Mouse (Mus musculus) hindbrain, embryonic 10.5 days (tissue): ENCODE data around the gene Prr22. TPM values are rescaled to one million over a fixed set of nuclear protein-coding genes. Genes with fewer than 3 reads are reported as not detected.

ENCODE experiments used
- DNase-seq: peaks from one replicate; pipeline ENCODE4 v3.0.0-alpha.2; 2017; ENCODE audit warnings: low spot score
- H3K27ac ChIP-seq: fragments of 300-500 bp; sonication (generic); 2 replicates; pipeline ENCODE4 v1.5.1; 2016; ENCODE audit warnings: mild to moderate bottlenecking, moderate library complexity
- H3K27me3 ChIP-seq: fragments of 300-500 bp; sonication (generic); 2 replicates; pipeline ENCODE4 v1.6.1; 2016; ENCODE audit warnings: mild to moderate bottlenecking; ENCODE audit not compliant: poor library complexity, insufficient read depth, severe bottlenecking
- H3K36me3 ChIP-seq: fragments of 300-500 bp; sonication (generic); 2 replicates; pipeline ENCODE4 v1.6.1; 2016; ENCODE audit warnings: mild to moderate bottlenecking, moderate library complexity
- H3K4me1 ChIP-seq: fragments of 300-500 bp; sonication (generic); replicated peaks from 2 replicates; pipeline ENCODE4 v1.6.1; 2016; ENCODE audit warnings: mild to moderate bottlenecking
- H3K4me3 ChIP-seq: fragments of 300-500 bp; sonication (generic); 2 replicates; pipeline ENCODE4 v1.5.1; 2016; ENCODE audit warnings: mild to moderate bottlenecking, moderate library complexity
- H3K9me3 ChIP-seq: fragments of 300-500 bp; sonication (generic); 2 replicates; pipeline ENCODE4 v1.6.1; 2016; ENCODE audit warnings: mild to moderate bottlenecking, moderate library complexity
- WGBS: fragments of 180-500 bp; shearing (Covaris S2); methylation state at CpG from one replicate; pipeline ENCODE4 v1.1.7; 2016; 5-methylcytosine and 5-hydroxymethylcytosine counted together
- polyA plus RNA-seq: library from polyadenylated mRNA; unstranded; fragments of >200 nt; fragmentation: Nextera tagmentation; extraction: Ambion mirVana; gene quantifications from 2 replicates; pipeline ENCODE4 v1.2.1, GENCODE M21; 2016

The Prr22 gene
- polyA plus RNA-seq, 1 experiment from 2014 or later, result 1.3 TPM

- 70% methylated on average over 6 of the region's 6 CpGs for WGBS
- no peaks in the 10 kb centered on the region for H3K4me1 ChIP-seq
- peaks cover 15% of the 10 kb centered on the region; the same call in 1 of the 2 replicates for H3K36me3 ChIP-seq
- H3K27ac ChIP-seq, result no peak overlapping the region
- H3K27me3 ChIP-seq, result no peaks in the 10 kb centered on the region
- no peak overlapping the region for H3K4me3 ChIP-seq
- DNase-seq, result no peak
- H3K9me3 ChIP-seq, result no peaks in the 10 kb centered on the region
Observed at GRCm38 (mm10) chr17:56793614-56794319, 23.7 kb downstream of the Prr22 start.

- H3K27ac ChIP-seq, result no peak overlapping the region
- H3K27me3 ChIP-seq, result no peaks in the 10 kb centered on the region
- no peak for DNase-seq
- H3K4me1 ChIP-seq, result 0 out of 2 replicates have a peak, but pooled peaks cover 4% of the 10 kb centered on the region
- WGBS, result 81% methylated on average over 3 of the region's 3 CpGs
- peaks cover 46% of the 10 kb centered on the region for H3K36me3 ChIP-seq
- H3K4me3 ChIP-seq, result no peak overlapping the region
- H3K9me3 ChIP-seq, result no peaks in the 10 kb centered on the region
Observed at GRCm38 (mm10) chr17:56799276-56799675, 29.2 kb downstream of the Prr22 start.

- no peak overlapping the region for H3K4me3 ChIP-seq
- no peaks in the 10 kb centered on the region for H3K27me3 ChIP-seq
- peaks cover 52% of the 10 kb centered on the region for H3K36me3 ChIP-seq
- no peak for DNase-seq
- WGBS, result 81% methylated on average over 8 of the region's 8 CpGs
- H3K9me3 ChIP-seq, result no peaks in the 10 kb centered on the region
- H3K27ac ChIP-seq, result no peak overlapping the region
- H3K4me1 ChIP-seq, result 0 out of 2 replicates have a peak, but pooled peaks cover 4% of the 10 kb centered on the region
Observed at GRCm38 (mm10) chr17:56802065-56802464, 32.0 kb downstream of the Prr22 start.

GRCm38 (mm10) chr17:56804952-56805351, 34.9 kb downstream of the Prr22 start:
- 88% methylated on average over 5 of the region's 5 CpGs for WGBS
- DNase-seq, result no peak
- no peak overlapping the region for H3K4me3 ChIP-seq

GRCm38 (mm10) chr17:56805784-56806183, 35.7 kb downstream of the Prr22 start:
- 79% methylated on average over 1 of the region's 1 CpGs for WGBS
- Histone ChIP-seq H3K4me1 (peaks cover 18% of the 10 kb centered on the region), H3K9me3 (no peaks in the 10 kb centered on the region), H3K36me3 (peaks cover 36% of the 10 kb centered on the region), H3K4me3 (no peak overlapping the region), H3K27ac (no peak overlapping the region), H3K27me3 (peaks cover 17% of the 10 kb centered on the region)
- DNase-seq, result no peak

More at GRCm38 (mm10) chr17:56804952-56805351, 34.9 kb downstream of the Prr22 start:
- Histone ChIP-seq H3K9me3 (no peaks in the 10 kb centered on the region), H3K27ac (no peak overlapping the region), H3K27me3 (peaks cover 17% of the 10 kb centered on the region), H3K36me3 (peaks cover 44% of the 10 kb centered on the region), H3K4me1 (peaks cover 10% of the 10 kb centered on the region)

- peak; percentile 78 for DNase-seq
- no peaks in the 10 kb centered on the region for H3K9me3 ChIP-seq
- H3K27me3 ChIP-seq, result peaks cover 33% of the 10 kb centered on the region
- no peak overlapping the region for H3K27ac ChIP-seq
- H3K36me3 ChIP-seq, result peaks cover 13% of the 10 kb centered on the region
- 10% methylated on average over 9 of the region's 9 CpGs for WGBS
- H3K4me3 ChIP-seq, result no peak overlapping the region
- peaks cover 46% of the 10 kb centered on the region for H3K4me1 ChIP-seq
Observed at GRCm38 (mm10) chr17:56808518-56808917, 38.5 kb downstream of the Prr22 start.

- Histone ChIP-seq H3K36me3 (0 out of 2 replicates have a peak, but pooled peaks cover 2% of the 10 kb centered on the region), H3K4me1 (peaks cover 62% of the 10 kb centered on the region), H3K27ac (peak overlapping the region; percentile 76), H3K4me3 (peak overlapping the region; percentile 3; the same call in 1 of the 2 replicates), H3K9me3 (no peaks in the 10 kb centered on the region), H3K27me3 (peaks cover 33% of the 10 kb centered on the region)
- DNase-seq, result peak; percentile 73
- 14% methylated on average over 3 of the region's 3 CpGs for WGBS
Observed at GRCm38 (mm10) chr17:56810245-56810644, 40.2 kb downstream of the Prr22 start.

- Histone ChIP-seq H3K9me3 (no peaks in the 10 kb centered on the region), H3K36me3 (no peaks in the 10 kb centered on the region), H3K4me3 (peak overlapping the region; percentile 26), H3K4me1 (peaks cover 86% of the 10 kb centered on the region), H3K27me3 (peaks cover 23% of the 10 kb centered on the region), H3K27ac (peak overlapping the region; percentile 86)
- WGBS, result 11% methylated on average over 24 of the region's 24 CpGs
- DNase-seq, result peak; percentile 93
Observed at GRCm38 (mm10) chr17:56814316-56815056, 44.4 kb downstream of the Prr22 start.

GRCm38 (mm10) chr17:56815057-56815345, 45.0 kb downstream of the Prr22 start:
- peaks cover 21% of the 10 kb centered on the region for H3K27me3 ChIP-seq
- DNase-seq, result no peak
- WGBS, result 59% methylated on average over 3 of the region's 3 CpGs

GRCm38 (mm10) chr17:56818067-56818636, 48.1 kb downstream of the Prr22 start:
- no peaks in the 10 kb centered on the region for H3K9me3 ChIP-seq
- no peak for DNase-seq
- WGBS, result 36% methylated on average over 11 of the region's 11 CpGs
- H3K4me1 ChIP-seq, result peaks cover 55% of the 10 kb centered on the region
- H3K27ac ChIP-seq, result 0 out of 2 replicates have a peak overlapping the region, but pooled peaks have one; percentile 41
- H3K4me3 ChIP-seq, result no peak overlapping the region
- 0 out of 2 replicates have a peak, but pooled peaks cover 9% of the 10 kb centered on the region for H3K36me3 ChIP-seq
- H3K27me3 ChIP-seq, result peaks cover 6% of the 10 kb centered on the region; the same call in 1 of the 2 replicates

More at GRCm38 (mm10) chr17:56815057-56815345, 45.0 kb downstream of the Prr22 start:
- Histone ChIP-seq H3K4me1 (peaks cover 87% of the 10 kb centered on the region), H3K27ac (peak overlapping the region; percentile 86), H3K36me3 (no peaks in the 10 kb centered on the region), H3K4me3 (peak overlapping the region; percentile 26), H3K9me3 (no peaks in the 10 kb centered on the region)

- Histone ChIP-seq H3K27me3 (0 out of 2 replicates have a peak, but pooled peaks cover 5% of the 10 kb centered on the region), H3K36me3 (0 out of 2 replicates have a peak, but pooled peaks cover 9% of the 10 kb centered on the region), H3K4me1 (peaks cover 46% of the 10 kb centered on the region), H3K4me3 (no peak overlapping the region), H3K27ac (no peak overlapping the region; the same call in 1 of the 2 replicates), H3K9me3 (no peaks in the 10 kb centered on the region)
- 73% methylated on average over 6 of the region's 6 CpGs for WGBS
- DNase-seq, result no peak
Observed at GRCm38 (mm10) chr17:56819032-56819545, 49.0 kb downstream of the Prr22 start.

- 0 out of 2 replicates have a peak, but pooled peaks cover 9% of the 10 kb centered on the region for H3K36me3 ChIP-seq
- peak overlapping the region; percentile 41; the same call in 1 of the 2 replicates for H3K27ac ChIP-seq
- H3K9me3 ChIP-seq, result no peaks in the 10 kb centered on the region
- 80% methylated on average over 8 of the region's 8 CpGs for WGBS
- 0 out of 2 replicates have a peak, but pooled peaks cover 5% of the 10 kb centered on the region for H3K27me3 ChIP-seq
- peaks cover 42% of the 10 kb centered on the region for H3K4me1 ChIP-seq
- H3K4me3 ChIP-seq, result no peak overlapping the region
- DNase-seq, result no peak
Observed at GRCm38 (mm10) chr17:56819694-56820111, 49.7 kb downstream of the Prr22 start.
